Mouse (Mus musculus): ENCODE data around the gene Mapk7.

The Mapk7 gene

DNA sequence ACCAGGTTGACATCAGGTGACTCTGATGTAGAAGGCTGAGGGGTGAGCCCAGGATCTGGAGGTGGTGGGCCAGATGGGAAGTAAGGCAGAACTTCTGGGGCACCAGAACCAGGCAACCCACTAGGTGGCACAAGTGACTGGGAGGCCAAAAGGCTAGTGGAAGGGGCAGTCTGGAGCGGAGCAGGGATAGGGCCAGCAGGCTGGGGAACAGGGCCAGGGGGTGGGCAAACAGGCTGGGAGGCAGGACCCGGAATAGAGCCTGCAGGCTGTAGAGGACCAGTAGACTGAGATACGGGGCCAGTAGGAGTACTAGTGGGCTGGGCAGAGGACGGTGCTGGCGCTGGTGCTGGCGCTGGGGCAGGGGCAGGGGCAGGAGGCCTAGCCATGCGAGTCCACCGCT is 4.3 kb downstream of the Mapk7 start:
- DNase-seq = no peak

- DNase-seq = no peak
Observed at GRCm38 (mm10) chr11:61489085-61489484, 5.1 kb downstream of the Mapk7 start.

- no peak for DNase-seq
Observed at GRCm38 (mm10) chr11:61487936-61488335, 6.3 kb downstream of the Mapk7 start.

- peak; percentile 63 for DNase-seq
Observed at GRCm38 (mm10) chr11:61487401-61487800, 6.8 kb downstream of the Mapk7 start.

DNA sequence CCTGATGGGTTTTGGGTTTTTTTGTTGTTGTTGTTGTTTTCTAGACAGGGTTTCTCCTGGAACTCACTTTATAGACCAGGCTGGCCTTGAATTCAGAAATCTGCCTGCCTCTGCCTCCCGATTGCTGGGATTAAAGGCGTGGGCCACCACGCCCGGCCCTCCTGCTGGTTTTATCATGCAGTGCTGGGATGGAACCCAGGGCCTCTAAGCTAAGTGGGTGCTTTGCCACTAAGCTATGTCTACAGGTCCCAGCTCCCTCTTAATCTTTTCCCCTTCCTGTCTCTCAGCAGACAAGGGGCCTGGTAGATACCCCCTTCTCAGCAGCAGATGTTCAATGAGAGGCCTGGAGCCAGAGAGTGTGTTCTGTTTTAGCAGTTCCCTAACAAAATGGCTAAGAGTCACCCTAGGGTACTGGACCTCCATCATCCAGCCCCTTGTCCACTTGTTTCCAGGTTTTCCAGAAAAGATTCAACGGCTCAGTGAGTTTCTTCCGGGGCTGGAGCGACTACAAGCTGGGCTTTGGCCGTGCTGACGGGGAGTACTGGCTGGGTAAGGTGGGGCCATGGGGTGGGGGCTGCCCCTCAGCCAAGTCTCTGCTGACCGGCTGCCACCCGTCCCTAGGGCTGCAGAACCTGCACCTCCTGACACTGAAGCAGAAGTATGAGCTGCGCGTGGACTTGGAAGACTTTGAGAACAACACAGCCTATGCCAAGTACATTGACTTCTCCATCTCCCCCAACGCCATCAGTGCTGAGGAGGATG is 7.6 kb downstream of the Mapk7 start:
- DNase-seq = no peak

GRCm38 (mm10) chr11:61485541-61486457 is 8.4 kb downstream of the Mapk7 start:
- no peak for DNase-seq

DNA sequence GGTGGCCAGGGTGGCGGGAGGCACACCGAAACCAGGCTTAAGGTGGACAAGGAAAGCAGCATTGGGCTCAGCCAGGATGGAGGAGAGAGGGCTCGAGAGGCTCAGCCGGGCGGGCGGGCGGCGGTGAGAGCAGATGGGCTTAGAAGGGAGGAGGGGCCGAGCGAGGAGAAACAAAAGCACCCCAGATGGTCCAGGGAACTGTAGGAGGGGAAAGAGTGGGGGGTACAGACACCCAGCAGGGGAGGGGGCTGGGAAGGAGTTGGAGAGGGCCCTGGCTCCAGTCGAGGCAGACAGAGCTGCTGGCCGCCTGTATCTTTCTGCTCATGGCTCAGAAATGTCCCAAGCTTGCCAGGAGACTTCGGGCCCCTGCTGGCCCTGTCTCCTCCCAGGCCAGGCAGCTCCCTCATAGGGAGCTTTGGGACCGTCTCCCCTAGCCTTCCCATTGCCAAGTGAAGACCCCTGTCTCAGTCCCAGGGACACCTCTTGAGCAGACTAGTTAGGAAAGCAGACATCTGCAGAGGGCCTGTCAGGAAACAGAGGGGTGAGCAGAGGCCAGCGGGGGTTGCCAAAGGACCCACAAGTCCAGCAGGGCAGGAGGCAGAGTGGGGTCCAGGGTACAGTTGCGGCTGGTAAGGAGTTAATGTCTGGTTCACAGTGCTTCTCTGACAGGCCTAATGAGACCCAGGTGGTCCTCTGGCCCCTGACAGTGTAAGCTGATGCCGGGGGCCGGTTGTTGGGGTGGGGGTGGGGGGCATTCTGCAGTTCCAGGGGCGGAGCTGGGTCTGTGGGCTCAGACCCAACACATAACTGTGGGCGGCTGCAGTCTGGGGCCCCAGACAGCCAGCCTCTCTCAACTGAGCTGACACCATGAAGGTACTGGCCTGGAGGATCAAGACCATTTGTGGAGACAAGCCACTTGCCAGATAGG is 9.3 kb downstream of the Mapk7 start, which contains the start of gene Mfap4:
TSS of gene Mfap4 (plus strand) at position 819 of the 928 bp plus-strand sequence.
- peak; percentile 65 for DNase-seq

GRCm38 (mm10) chr11:61484256-61484612 is 10.0 kb downstream of the Mapk7 start:
- DNase-seq = no peak

DNA sequence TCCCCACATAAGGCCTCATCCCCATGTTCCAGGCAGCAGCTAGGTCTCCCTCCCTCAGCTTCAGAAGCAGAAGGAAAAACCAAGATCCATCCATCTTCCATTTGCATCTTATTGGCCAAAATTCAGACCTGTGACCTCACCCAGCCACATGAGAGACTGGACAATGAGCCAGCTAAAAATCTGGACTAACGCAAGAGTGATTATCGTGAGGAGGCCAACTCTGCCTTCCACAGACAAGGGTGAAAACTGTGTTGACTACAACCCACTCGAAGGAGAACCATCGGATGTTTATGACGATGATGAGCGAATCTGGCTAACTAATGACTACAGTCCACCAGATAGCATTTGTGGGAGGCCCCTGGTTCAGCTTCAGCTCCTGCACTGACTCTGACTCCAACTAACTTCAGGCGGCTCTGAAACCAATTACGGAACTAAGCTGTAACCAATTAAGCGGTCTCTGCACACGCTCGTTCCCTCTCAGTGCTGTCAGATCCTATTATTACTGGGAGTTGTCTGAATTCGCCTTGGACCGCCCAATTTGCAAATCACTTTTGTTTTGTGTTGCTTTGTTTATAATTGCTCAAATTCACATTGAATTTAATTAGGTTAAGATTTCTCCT is 10.9 kb downstream of the Mapk7 start:
- no peak for DNase-seq

DNA sequence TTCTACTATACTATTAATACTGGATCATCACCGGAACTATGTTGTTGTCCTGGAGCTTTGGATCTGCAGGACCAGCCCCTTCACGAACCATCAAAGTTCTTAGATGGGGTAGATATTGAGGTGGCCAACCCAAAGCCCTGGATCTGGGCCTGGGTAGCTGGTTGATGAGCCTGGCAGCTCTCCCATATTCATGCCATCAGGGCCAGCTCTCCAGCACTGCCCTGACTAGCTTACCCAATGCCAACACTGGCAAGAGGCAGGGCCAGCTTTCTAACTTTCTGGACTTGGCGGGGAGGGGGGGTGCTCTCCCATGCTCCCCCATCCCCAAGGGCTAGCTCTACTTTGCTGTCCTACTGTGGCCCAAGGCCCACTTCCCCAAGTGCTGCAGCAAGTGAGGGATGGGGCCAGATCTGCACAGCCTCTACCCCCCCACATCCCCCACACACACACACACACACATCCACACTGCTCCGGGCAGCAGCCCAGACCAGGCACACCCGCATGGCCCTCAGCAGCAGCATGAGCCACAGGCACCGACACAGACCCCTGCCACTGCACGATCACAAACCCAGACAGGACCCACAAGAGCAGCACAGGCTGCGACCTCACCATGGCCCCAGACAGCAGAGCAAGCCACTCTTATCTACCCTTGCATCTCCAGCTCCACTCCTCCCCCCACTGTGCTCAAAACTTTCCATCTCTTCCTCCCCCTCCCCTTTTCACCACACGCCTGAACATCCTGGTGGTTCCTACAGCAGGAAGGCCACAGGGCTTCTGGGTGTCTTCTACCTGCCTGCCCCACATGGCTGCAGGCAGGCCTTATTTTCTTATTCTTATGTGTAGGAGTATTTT is 12.7 kb downstream of the Mapk7 start:
- no peak for DNase-seq

DNA sequence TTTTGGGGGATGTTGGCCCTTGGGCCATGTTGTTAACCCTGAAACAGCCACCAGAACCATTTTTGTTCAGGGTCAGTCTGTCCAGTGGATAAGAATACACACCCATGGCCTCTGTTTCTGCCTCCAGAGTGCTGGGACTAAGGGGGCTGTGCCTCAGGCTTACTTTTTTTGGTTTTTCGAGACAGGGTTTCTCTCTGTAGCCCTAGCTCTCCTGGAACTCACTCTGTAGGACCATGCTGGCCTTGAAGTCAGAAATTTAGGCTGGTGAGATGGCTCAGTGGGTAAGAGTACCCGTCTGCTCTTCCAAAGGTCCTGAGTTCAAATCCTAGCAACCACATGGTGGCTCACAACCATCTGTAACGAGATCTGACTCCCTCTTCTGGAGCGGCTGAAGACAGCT is 15.4 kb downstream of the Mapk7 start:
- no peak for DNase-seq

DNA sequence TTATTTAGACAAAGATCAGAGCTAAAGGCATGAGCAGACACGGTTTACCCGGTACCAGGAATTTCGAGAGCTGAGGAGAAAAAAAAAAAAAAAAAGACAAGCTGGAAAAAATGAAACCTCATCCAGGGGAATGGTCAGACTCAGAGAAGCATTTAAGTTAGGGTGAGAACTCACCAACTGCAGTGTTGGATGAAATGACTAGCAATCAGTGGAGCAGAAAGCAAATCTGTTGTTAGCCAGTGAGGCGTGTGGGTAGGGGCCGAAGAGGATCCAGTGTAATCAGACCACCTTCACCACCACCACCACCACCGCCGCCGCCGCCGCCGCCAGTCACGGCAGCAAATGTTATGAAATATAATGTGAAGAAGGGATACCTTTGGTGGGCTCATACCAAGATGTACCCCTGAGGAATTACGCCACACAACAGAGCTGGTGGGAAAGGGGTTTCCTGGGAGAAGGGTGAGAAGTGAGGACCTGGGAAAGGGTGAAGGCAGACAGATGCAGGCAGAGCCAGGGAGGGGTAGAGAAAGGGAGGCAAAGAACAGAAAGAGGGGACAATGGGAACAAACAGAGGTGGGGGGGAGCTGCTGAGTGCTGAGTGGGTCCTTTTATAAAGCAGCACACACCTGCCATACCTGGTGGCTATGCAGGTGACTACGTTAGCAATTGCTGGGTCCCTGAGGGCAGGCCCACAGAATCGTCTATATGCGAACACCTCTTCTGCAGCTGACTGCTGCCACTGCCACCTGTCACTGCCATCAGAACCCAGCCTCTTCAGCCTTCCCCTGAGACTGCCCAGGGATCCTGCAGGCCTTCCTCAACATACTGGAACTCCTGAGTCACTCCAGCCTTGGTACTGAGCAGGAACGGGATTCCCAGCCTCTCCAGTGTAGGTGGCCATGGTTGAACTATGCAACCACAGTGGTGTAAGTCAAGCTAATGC is 16.4 kb downstream of the Mapk7 start:
- DNase-seq = no peak

GRCm38 (mm10) chr11:61476786-61477382 is 17.3 kb downstream of the Mapk7 start:
- no peak for DNase-seq

GRCm38 (mm10) chr11:61473630-61474029 is 20.6 kb downstream of the Mapk7 start:
- no peak for DNase-seq

DNA sequence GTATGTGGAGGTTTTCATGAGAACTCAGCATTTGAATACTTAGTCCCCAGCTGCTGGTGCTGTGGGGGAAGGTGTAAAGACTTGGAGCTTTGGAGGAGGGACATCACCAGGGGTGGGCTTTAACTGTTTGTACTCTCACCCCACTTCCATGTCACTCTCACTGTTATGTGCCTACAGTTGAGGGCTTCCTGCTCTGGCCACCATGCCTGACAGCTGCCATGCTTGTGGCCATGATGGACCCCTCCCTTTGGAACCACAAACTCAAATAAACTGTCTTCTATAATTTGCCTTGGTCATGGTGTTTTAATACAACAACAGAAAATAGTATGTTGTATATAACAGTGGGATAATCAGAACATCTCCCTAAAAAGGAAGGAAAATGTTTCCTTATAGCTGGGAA is 23.3 kb downstream of the Mapk7 start:
- DNase-seq = no peak

DNA sequence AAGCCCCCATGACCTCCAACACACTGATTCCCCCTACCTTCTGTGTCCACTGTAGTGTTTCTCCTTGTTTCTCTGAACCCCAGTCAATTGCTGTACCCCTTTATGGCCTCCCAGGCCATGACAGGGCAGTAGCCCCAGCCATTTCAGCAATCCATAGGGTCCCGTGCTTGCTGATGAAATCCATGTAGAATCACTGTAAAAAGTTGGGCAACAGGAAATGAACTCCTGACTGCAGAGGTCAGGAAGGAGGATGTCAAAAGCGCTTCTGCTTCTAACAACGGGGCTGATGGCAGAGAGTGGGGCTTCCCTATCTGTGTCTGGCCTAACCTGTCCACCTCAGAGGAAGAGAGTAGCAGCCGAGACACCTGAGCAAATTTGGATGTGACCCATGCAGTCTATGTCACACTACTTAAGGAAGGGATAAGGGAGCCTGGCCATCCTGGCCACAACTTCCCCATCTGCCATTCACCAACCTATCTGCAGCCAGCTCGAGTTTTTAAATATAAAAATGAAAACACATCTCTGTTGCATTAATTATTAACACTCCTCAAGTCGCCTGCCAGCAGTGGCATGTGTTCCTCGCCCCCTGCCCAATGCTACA is 24.8 kb downstream of the Mapk7 start:
- DNase-seq = no peak

- no peak for DNase-seq
Observed at GRCm38 (mm10) chr11:61468534-61468933, 25.7 kb downstream of the Mapk7 start.

GRCm38 (mm10) chr11:61465422-61465821 is 28.8 kb downstream of the Mapk7 start:
- no peak for DNase-seq

DNA sequence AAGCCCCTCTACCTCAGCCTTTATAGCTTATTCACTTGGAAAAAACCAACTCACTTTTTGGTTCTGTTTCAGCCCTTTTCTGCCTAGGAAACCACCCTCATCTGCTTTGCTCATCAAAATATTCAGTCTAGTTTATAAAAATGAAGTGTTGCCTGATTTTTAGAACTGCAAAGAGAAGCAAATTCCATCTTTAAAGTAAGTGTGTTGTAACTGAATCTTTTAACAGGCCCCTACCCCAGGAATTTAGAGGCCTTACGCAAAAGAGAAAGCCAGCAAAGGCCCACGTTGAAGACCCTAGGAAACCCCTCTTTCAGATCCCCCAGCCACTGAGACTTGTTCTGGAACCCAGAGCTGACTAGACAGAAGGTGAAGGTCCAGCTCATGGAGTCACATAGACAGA is 30.1 kb downstream of the Mapk7 start:
- DNase-seq = no peak

Data from right cerebral cortex, postnatal 14 days (tissue).